Mouse (Mus musculus): ENCODE measurements around the gene Ikbkg. TPM values are rescaled to one million over a fixed set of nuclear protein-coding genes. Genes with fewer than 3 reads are reported as not detected.
A peak's percentile ranks its signal among the peaks of the same experiment; 100 is the strongest.

Gene Ikbkg
- polyA plus RNA-seq, 1 experiment = 11.2 TPM

DNA sequence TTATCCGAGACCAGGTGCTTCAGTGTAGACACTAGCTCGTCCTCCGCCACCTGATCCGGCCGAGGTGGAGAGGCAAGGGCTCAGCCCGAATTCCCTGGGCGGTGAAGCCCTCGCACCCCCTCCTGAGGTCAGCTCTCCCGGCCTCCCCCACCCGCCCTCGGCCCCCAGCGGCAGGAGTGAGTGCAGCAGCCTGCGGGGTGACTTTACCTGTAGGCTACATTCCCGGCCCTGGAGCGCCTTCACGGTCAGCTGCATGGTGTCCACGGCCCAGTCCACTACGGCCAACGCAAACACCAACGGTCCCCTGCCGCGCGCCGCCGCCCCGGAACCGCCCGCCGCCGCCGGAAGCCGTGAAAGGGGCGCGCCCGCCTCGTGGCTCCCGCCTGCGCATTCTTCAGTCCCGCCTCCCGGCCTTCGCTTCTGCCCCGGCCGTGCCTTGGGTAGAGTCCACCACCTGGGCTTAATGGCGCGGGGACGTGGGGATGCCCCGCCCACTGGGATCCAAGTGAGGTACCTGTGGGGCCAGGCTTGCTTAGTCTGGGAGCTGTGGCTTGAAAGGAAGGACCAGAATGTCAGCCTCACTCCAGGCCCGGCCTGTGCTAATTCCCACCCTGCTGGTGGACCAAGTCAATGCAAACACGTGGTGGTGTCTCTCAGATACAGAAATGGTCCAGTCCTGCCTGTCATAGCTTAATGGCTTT is 24.7 kb upstream of the Ikbkg start:
- peak overlapping the region; percentile 74 for H3K27ac ChIP-seq (ENCODE audit: insufficient read depth, low read depth, low read length)
- H3K36me3 ChIP-seq (ENCODE audit: control insufficient read depth, insufficient read depth, low read length) = no peaks in the 10 kb centered on the region
- no peaks in the 10 kb centered on the region for H3K27me3 ChIP-seq (replicated peaks; ENCODE audit: control insufficient read depth, insufficient read depth, low read length)
- peaks cover 9% of the 10 kb centered on the region; the same call in 1 of the 2 replicates for H3K4me1 ChIP-seq (ENCODE audit: control insufficient read depth, insufficient read depth, low read length)
- no peak for TF ChIP-seq CTCF (conservative IDR thresholded peaks at IDR 0.05; ENCODE audit: insufficient read depth, insufficient read length, low read depth, low read length)
- TF ChIP-seq POLR2A (IDR thresholded peaks at IDR 0.05; ENCODE audit: low read depth, low read length) = no peak
- H3K4me3 ChIP-seq (ENCODE audit: insufficient read depth, low read depth, low read length) = peak overlapping the region; percentile 80
- peak; percentile 87 for DNase-seq
- WGBS = 1% methylated on average over 47 of the region's 49 CpGs

- Histone ChIP-seq H3K36me3 (ENCODE audit: control insufficient read depth, insufficient read depth, low read length) (no peaks in the 10 kb centered on the region), H3K4me3 (ENCODE audit: insufficient read depth, low read depth, low read length) (peak within 1 kb of the TSS; percentile 69), H3K27me3 (replicated peaks; ENCODE audit: control insufficient read depth, insufficient read depth, low read length) (no peaks in the 10 kb centered on the region), H3K4me1 (ENCODE audit: control insufficient read depth, insufficient read depth, low read length) (peaks cover 4% of the 10 kb centered on the region; the same call in 1 of the 2 replicates), H3K27ac (ENCODE audit: insufficient read depth, low read depth, low read length) (peak within 1 kb of the TSS; percentile 25; the same call in 1 of the 2 replicates)
- peak; percentile 94 for DNase-seq
- TF ChIP-seq POLR2A (IDR thresholded peaks at IDR 0.05; ENCODE audit: low read depth, low read length) (peak; percentile 27), CTCF (conservative IDR thresholded peaks at IDR 0.05; ENCODE audit: insufficient read depth, insufficient read length, low read depth, low read length) (no peak)
- under 1% methylated on average over 30 of the region's 32 CpGs for WGBS
These were observed 20.1 kb upstream of the Ikbkg start, which contains the start of the genes Ubl4a and Slc10a3 for GRCm38 (mm10) chrX:74372888-74373549. Gene Ubl4a (minus strand): TSS chrX:74373218. Gene Slc10a3 (minus strand): TSS chrX:74373349.

DNA sequence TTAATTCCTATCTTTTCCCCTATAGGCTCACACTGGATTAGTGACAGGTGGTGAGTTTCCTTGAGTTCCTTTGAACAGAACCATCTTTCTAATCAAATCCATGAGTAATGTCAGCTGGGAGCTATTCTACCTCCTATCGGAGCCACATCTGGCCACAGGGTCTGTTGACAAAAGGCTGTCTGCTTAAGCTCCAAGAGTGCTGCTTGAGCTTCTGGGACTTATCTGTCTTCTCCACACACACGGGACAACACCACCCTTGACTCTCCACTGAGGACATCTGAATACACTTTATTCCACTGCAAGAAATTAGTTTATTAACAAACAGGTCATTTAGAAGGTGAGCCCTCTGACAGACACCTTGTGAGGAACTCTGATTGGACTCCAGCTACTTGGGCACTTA is 8.6 kb upstream of the Ikbkg start:
- WGBS = 97% methylated on average over 2 of the region's 2 CpGs
- H3K27me3 ChIP-seq (replicated peaks; ENCODE audit: control insufficient read depth, insufficient read depth, low read length) = no peaks in the 10 kb centered on the region
- no peak overlapping the region for H3K4me3 ChIP-seq (ENCODE audit: insufficient read depth, low read depth, low read length)
- no peaks in the 10 kb centered on the region for H3K4me1 ChIP-seq (ENCODE audit: control insufficient read depth, insufficient read depth, low read length)
- no peak for DNase-seq
- no peak for TF ChIP-seq POLR2A (IDR thresholded peaks at IDR 0.05; ENCODE audit: low read depth, low read length)
- TF ChIP-seq CTCF (conservative IDR thresholded peaks at IDR 0.05; ENCODE audit: insufficient read depth, insufficient read length, low read depth, low read length) = no peak
- H3K36me3 ChIP-seq (ENCODE audit: control insufficient read depth, insufficient read depth, low read length) = no peaks in the 10 kb centered on the region
- no peak overlapping the region for H3K27ac ChIP-seq (ENCODE audit: insufficient read depth, low read depth, low read length)

- Histone ChIP-seq H3K4me1 (ENCODE audit: control insufficient read depth, insufficient read depth, low read length) (no peaks in the 10 kb centered on the region; the same call in 1 of the 2 replicates), H3K36me3 (ENCODE audit: control insufficient read depth, insufficient read depth, low read length) (no peaks in the 10 kb centered on the region), H3K4me3 (ENCODE audit: insufficient read depth, low read depth, low read length) (no peak overlapping the region), H3K27me3 (replicated peaks; ENCODE audit: control insufficient read depth, insufficient read depth, low read length) (no peaks in the 10 kb centered on the region), H3K27ac (ENCODE audit: insufficient read depth, low read depth, low read length) (no peak overlapping the region)
- DNase-seq = no peak
- TF ChIP-seq CTCF (conservative IDR thresholded peaks at IDR 0.05; ENCODE audit: insufficient read depth, insufficient read length, low read depth, low read length) (no peak), POLR2A (IDR thresholded peaks at IDR 0.05; ENCODE audit: low read depth, low read length) (no peak)
These were observed 4.9 kb upstream of the Ikbkg start for GRCm38 (mm10) chrX:74388153-74388552.

DNA sequence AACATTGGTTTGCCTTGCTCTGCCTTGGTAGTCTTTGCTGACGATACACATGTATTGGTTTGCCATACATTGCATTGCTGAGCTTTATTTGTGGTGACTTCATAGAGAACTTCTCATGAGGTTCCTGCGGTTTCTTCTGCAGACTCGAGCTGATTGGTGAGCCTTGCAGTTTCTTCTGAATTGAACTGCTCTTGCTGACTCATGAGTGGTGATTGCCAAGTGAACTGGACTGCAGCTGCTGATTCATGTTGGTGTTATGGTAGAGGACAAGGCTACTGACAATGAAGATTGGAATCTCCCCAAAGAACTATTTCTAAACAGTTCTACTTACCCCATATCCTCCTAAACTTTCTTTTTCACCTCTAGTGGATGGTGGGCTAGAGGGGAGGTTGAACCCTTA is 7.0 kb downstream of the Ikbkg start:
- WGBS = 74% methylated on average over 3 of the region's 3 CpGs
- H3K27ac ChIP-seq (ENCODE audit: insufficient read depth, low read depth, low read length) = no peak overlapping the region

GRCm38 (mm10) chrX:74408340-74408739 is 15.2 kb downstream of the Ikbkg start:
- 62% methylated on average over 2 of the region's 2 CpGs for WGBS
- Histone ChIP-seq H3K4me3 (ENCODE audit: insufficient read depth, low read depth, low read length) (no peak overlapping the region), H3K4me1 (ENCODE audit: control insufficient read depth, insufficient read depth, low read length) (no peaks in the 10 kb centered on the region), H3K27ac (ENCODE audit: insufficient read depth, low read depth, low read length) (no peak overlapping the region), H3K27me3 (replicated peaks; ENCODE audit: control insufficient read depth, insufficient read depth, low read length) (no peaks in the 10 kb centered on the region), H3K36me3 (ENCODE audit: control insufficient read depth, insufficient read depth, low read length) (no peaks in the 10 kb centered on the region)
- TF ChIP-seq CTCF (conservative IDR thresholded peaks at IDR 0.05; ENCODE audit: insufficient read depth, insufficient read length, low read depth, low read length) (no peak), POLR2A (IDR thresholded peaks at IDR 0.05; ENCODE audit: low read depth, low read length) (no peak)
- no peak for DNase-seq

More for the DNA sequence above, 7.0 kb downstream of the Ikbkg start:
- no peak for TF ChIP-seq POLR2A (IDR thresholded peaks at IDR 0.05; ENCODE audit: low read depth, low read length)
- no peak for TF ChIP-seq CTCF (conservative IDR thresholded peaks at IDR 0.05; ENCODE audit: insufficient read depth, insufficient read length, low read depth, low read length)
- Histone ChIP-seq H3K27me3 (replicated peaks; ENCODE audit: control insufficient read depth, insufficient read depth, low read length) (no peaks in the 10 kb centered on the region), H3K4me3 (ENCODE audit: insufficient read depth, low read depth, low read length) (no peak overlapping the region), H3K4me1 (ENCODE audit: control insufficient read depth, insufficient read depth, low read length) (no peaks in the 10 kb centered on the region), H3K36me3 (ENCODE audit: control insufficient read depth, insufficient read depth, low read length) (no peaks in the 10 kb centered on the region)
- no peak for DNase-seq

GRCm38 (mm10) chrX:74413377-74413776 is 20.3 kb downstream of the Ikbkg start:
- no peak for TF ChIP-seq POLR2A (IDR thresholded peaks at IDR 0.05; ENCODE audit: low read depth, low read length)
- peak; percentile 89 for TF ChIP-seq CTCF (conservative IDR thresholded peaks at IDR 0.05; ENCODE audit: insufficient read depth, insufficient read length, low read depth, low read length)
- H3K36me3 ChIP-seq (ENCODE audit: control insufficient read depth, insufficient read depth, low read length) = no peaks in the 10 kb centered on the region
- H3K4me3 ChIP-seq (ENCODE audit: insufficient read depth, low read depth, low read length) = no peak overlapping the region
- peak; percentile 77 for DNase-seq
- H3K4me1 ChIP-seq (ENCODE audit: control insufficient read depth, insufficient read depth, low read length) = no peaks in the 10 kb centered on the region
- no peaks in the 10 kb centered on the region for H3K27me3 ChIP-seq (replicated peaks; ENCODE audit: control insufficient read depth, insufficient read depth, low read length)
- H3K27ac ChIP-seq (ENCODE audit: insufficient read depth, low read depth, low read length) = no peak overlapping the region
